Mouse (Mus musculus) small intestine, adult 2 months (tissue): ENCODE data around the gene Zscan21.

Experiments used
- CTCF ChIP-seq: fragments of 200-500 bp; IDR thresholded peaks from 2 replicates; pipeline ENCODE4 v1.5.1; 2012; ENCODE audit warnings: low read depth, mild to moderate bottlenecking, control low read depth, inconsistent platforms, low read length, moderate library complexity, mixed read lengths; ENCODE audit not compliant: insufficient replicate concordance, insufficient read length; ENCODE audit errors: extremely low read depth
- POLR2A ChIP-seq: fragments of 200-500 bp; IDR thresholded peaks from 2 replicates; pipeline ENCODE4 v1.6.1; 2012; ENCODE audit warnings: low read depth, mild to moderate bottlenecking, control low read depth, inconsistent platforms, low read length, moderate library complexity

DNA sequence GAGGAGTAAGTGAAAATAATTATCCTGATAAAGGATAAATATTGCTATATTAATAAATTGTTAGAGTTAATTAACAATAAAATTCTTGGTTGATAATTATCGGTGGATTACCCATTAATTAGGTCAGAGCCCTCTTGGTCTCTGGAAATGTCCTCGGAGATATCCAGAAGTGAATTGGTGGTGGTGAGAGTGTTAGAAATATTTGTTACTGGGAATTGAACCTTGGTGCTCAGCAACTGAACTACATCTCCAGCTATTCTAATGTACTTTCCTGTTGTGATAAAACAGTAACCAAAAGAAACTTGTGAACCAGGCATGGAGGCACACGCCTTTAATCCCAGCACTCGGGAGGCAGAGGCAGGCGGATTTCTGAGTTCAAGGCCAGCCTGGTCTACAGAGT is 36.2 kb upstream of the Zscan21 start:
- TF ChIP-seq CTCF: no peak
- no peak for TF ChIP-seq POLR2A
